ENCODE assay signal across 19 mouse cellular contexts in genomic region chr5:77443889-77444573, GRCm38 (mm10). TPM values are rescaled to one million over a fixed set of nuclear protein-coding genes. Genes with fewer than 3 reads are reported as not detected.
DNase-seq lines count a peak whose midpoint lies in the region; ATAC-seq and TF ChIP-seq lines count a peak whose summit lies in the region.
"Had no signal": no experiment of that assay in that cellular context is flagged by ENCODE, and none has a peak within 500 bp of the region (broad histone marks: within the 10 kb centered on the region; RNA-seq: fewer than 3 reads in every experiment).

No protein-coding gene starts in this region.

- 73% methylated on average over 8 of the region's 8 CpGs for WGBS in kidney, adult 2 months
- 81% methylated on average over 8 of the region's 8 CpGs for WGBS in hindbrain, embryonic 12.5 days

- no peak overlapping the region for H3K9ac ChIP-seq in hindbrain, embryonic 12.5 days
- H3K9ac ChIP-seq: embryonic facial prominence, embryonic 13.5 days; forebrain, embryonic 15.5 days; heart, embryonic 13.5 days; hindbrain, embryonic 13.5 days had no signal

- H3K27ac ChIP-seq in kidney, adult 2 months (ENCODE audit: insufficient read depth, low read depth, low read length), result peak overlapping the region; percentile 95
- H3K27ac ChIP-seq in hindbrain, embryonic 12.5 days, result no peak overlapping the region
- H3K27ac ChIP-seq: embryonic facial prominence, embryonic 13.5 days; forebrain, embryonic 15.5 days; heart, embryonic 13.5 days; hindbrain, embryonic 13.5 days; hindbrain, postnatal 0 days had no signal

- no peak overlapping the region for H3K4me2 ChIP-seq in hindbrain, embryonic 12.5 days (replicated peaks)
- H3K4me2 ChIP-seq: embryonic facial prominence, embryonic 13.5 days; forebrain, embryonic 15.5 days; heart, embryonic 13.5 days; hindbrain, embryonic 13.5 days had no signal

- no peak for TF ChIP-seq CTCF in kidney, adult 2 months (conservative IDR thresholded peaks at IDR 0.05; ENCODE audit: insufficient read depth, insufficient read length, low read depth, low read length)

- no peak for TF ChIP-seq POLR2A in kidney, adult 2 months (IDR thresholded peaks at IDR 0.05; ENCODE audit: low read depth, low read length)

- H3K9me3 ChIP-seq in hindbrain, embryonic 12.5 days (replicated peaks), result no peaks in the 10 kb centered on the region
- H3K9me3 ChIP-seq: forebrain, embryonic 15.5 days; heart, embryonic 13.5 days; hindbrain, embryonic 13.5 days had no signal

- H3K4me3 ChIP-seq in kidney, adult 2 months (ENCODE audit: insufficient read depth, low read depth, low read length), result no peak overlapping the region
- H3K4me3 ChIP-seq in hindbrain, embryonic 12.5 days, result no peak overlapping the region
- H3K4me3 ChIP-seq: embryonic facial prominence, embryonic 13.5 days; forebrain, embryonic 15.5 days; heart, embryonic 13.5 days; hindbrain, embryonic 13.5 days had no signal

- H3K4me1 ChIP-seq in kidney, adult 2 months (ENCODE audit: control insufficient read depth, insufficient read depth, low read length), result peaks cover 20% of the 10 kb centered on the region
- no peaks in the 10 kb centered on the region for H3K4me1 ChIP-seq in hindbrain, embryonic 12.5 days
- H3K4me1 ChIP-seq: embryonic facial prominence, embryonic 13.5 days; forebrain, embryonic 15.5 days; heart, embryonic 13.5 days had no signal

- ATAC-seq in granulocyte monocyte progenitor cell, adult 5-6 weeks (replicated peaks; ENCODE audit: poor library complexity, severe bottlenecking), result 0 out of 2 replicates have a peak, but pooled peaks have one; percentile 30
- ATAC-seq in hindbrain, embryonic 12.5 days (ENCODE audit: low FRiP score), result no peak
- no peak for ATAC-seq in activated CD4-positive, CD25-positive, alpha-beta regulatory T cell, adult 4 months
- ATAC-seq: forebrain, embryonic 15.5 days; Patski had no signal

- no peak for DNase-seq in kidney, adult 2 months
- DNase-seq in kidney, postnatal 36 days, result no peak
- DNase-seq in B cell, adult 2 months, result peak; percentile 37 to 47
- DNase-seq: adrenal gland, adult 2 months; adrenal gland, postnatal 25 days; cerebellum, adult 18-20 months; cerebellum, adult 9-11 months; cerebellum, postnatal 36 days; gastrocnemius, postnatal 14 days; heart, postnatal 4 days had no signal

- no peaks in the 10 kb centered on the region for H3K27me3 ChIP-seq in kidney, adult 2 months (replicated peaks; ENCODE audit: control insufficient read depth, insufficient read depth, low read length)
- no peaks in the 10 kb centered on the region for H3K27me3 ChIP-seq in hindbrain, embryonic 12.5 days
- H3K27me3 ChIP-seq: forebrain, embryonic 15.5 days; heart, embryonic 13.5 days; hindbrain, embryonic 13.5 days; Patski had no signal

- H3K36me3 ChIP-seq in kidney, adult 2 months (ENCODE audit: control insufficient read depth, insufficient read depth, low read length), result no peaks in the 10 kb centered on the region
- no peaks in the 10 kb centered on the region for H3K36me3 ChIP-seq in hindbrain, embryonic 12.5 days
- H3K36me3 ChIP-seq: embryonic facial prominence, embryonic 13.5 days; forebrain, embryonic 15.5 days; heart, embryonic 13.5 days; hindbrain, embryonic 13.5 days had no signal

RNA-seq across cellular contexts. Expression of gene Igfbp7, which starts 36.2 kb away (rescaled TPM):
- 4,855 and 6,899 TPM in 2 replicates for polyA plus RNA-seq in kidney, adult 2 months (2012; rRNA removed)
- total RNA-seq in granulocyte monocyte progenitor cell, adult 5-6 weeks (2014; fragmentation: Nextera tagmentation), result 4.6 TPM in 1 of 2 replicates, not detected in the other
- total RNA-seq in granulocyte monocyte progenitor cell, adult 5-6 weeks (2017), result 1.4 TPM in 1 of 2 replicates, not detected in the other
- 32.2 and 33.7 TPM in 2 replicates for polyA plus RNA-seq in hindbrain, embryonic 12.5 days (2016; fragmentation: Nextera tagmentation; extraction: Ambion mirVana)
- under 1 TPM in 1 of 2 experiments, not detected in 1; 0.44 TPM for polyA plus RNA-seq in activated CD4-positive, CD25-positive, alpha-beta regulatory T cell, adult 4 months (2017; shearing (Covaris generic))

Comparison
In these comparisons a context has a peak if more than half of its experiments do, and no peak if none do; other contexts are left out.
1. DNase-seq: peak in B cell, adult 2 months (2 of 2); none in kidney, adult 2 months (single experiment) and kidney, postnatal 36 days (0 of 2).
2. RNA of gene Igfbp7, which starts 36.2 kb away (polyA plus RNA-seq): 4,855 to 6,899 TPM in kidney, adult 2 months; 32.2 to 33.7 TPM in hindbrain, embryonic 12.5 days and 0.44 TPM in activated CD4-positive, CD25-positive, alpha-beta regulatory T cell, adult 4 months; every median in the first group is over 100 times any median in the second.